Comparison of ENCODE assay signal across 8 mouse cellular contexts in genomic region chr12:73794151-73794883, GRCm38 (mm10).
DNase-seq lines count a peak whose midpoint lies in the region; ATAC-seq and TF ChIP-seq lines count a peak whose summit lies in the region.

No protein-coding gene starts in this region.

- H3K4me3 ChIP-seq in gastrocnemius, adult 2 months, result peak overlapping the region; percentile 47
- H3K4me3 ChIP-seq in hindbrain, embryonic 13.5 days, result no peak overlapping the region
- no peak overlapping the region for H3K4me3 ChIP-seq in lung, embryonic 15.5 days

- H3K4me1 ChIP-seq in hindbrain, embryonic 13.5 days (replicated peaks), result peaks cover 18% of the 10 kb centered on the region
- peaks cover 29% of the 10 kb centered on the region for H3K4me1 ChIP-seq in lung, embryonic 15.5 days

- TF ChIP-seq CTCF in gastrocnemius, adult 2 months (IDR thresholded peaks at IDR 0.05), result no peak; the same call in 1 of the 2 replicates

- ATAC-seq in hindbrain, embryonic 13.5 days (ENCODE audit: low FRiP score), result peak; percentile 46; the same call in 1 of the 2 replicates
- peak; percentile 84 for ATAC-seq in lung, embryonic 15.5 days (ENCODE audit: borderline replicate concordance, extremely low read depth, low FRiP score, low TSS enrichment)

- H3K27ac ChIP-seq in gastrocnemius, adult 2 months, result peak overlapping the region; percentile 77
- peak overlapping the region; percentile 64 for H3K27ac ChIP-seq in hindbrain, embryonic 13.5 days
- H3K27ac ChIP-seq in lung, embryonic 15.5 days, result peak overlapping the region; percentile 52

- peak overlapping the region; percentile 35 for H3K4me2 ChIP-seq in hindbrain, embryonic 13.5 days
- peak overlapping the region; percentile 37 for H3K4me2 ChIP-seq in lung, embryonic 15.5 days

- H3K9me3 ChIP-seq in hindbrain, embryonic 13.5 days, result no peaks in the 10 kb centered on the region
- no peaks in the 10 kb centered on the region for H3K9me3 ChIP-seq in lung, embryonic 15.5 days

- 31% methylated on average over 17 of the region's 17 CpGs for WGBS in hindbrain, embryonic 13.5 days
- WGBS in lung, embryonic 15.5 days, result 16% methylated on average over 17 of the region's 17 CpGs

- intact Hi-C loops in gastrocnemius, adult 2 months (cut with DNase I), result loop anchor here (10.0 kb wide), 1 partner anchor 220 kb away; no protein-coding TSS in a partner anchor

- no peaks in the 10 kb centered on the region for H3K36me3 ChIP-seq in hindbrain, embryonic 13.5 days
- H3K36me3 ChIP-seq in lung, embryonic 15.5 days, result no peaks in the 10 kb centered on the region

- H3K27me3 ChIP-seq in hindbrain, embryonic 13.5 days, result 0 out of 2 replicates have a peak, but pooled peaks cover 5% of the 10 kb centered on the region
- no peaks in the 10 kb centered on the region for H3K27me3 ChIP-seq in lung, embryonic 15.5 days

- H3K9ac ChIP-seq in hindbrain, embryonic 13.5 days, result peak overlapping the region; percentile 35; the same call in 1 of the 2 replicates
- no peak overlapping the region for H3K9ac ChIP-seq in lung, embryonic 15.5 days

- DNase-seq in NIH3T3 (ENCODE audit: low read depth), result peak; percentile 88
- peak; percentile 62 for DNase-seq in cerebellum, adult 9-10 months
- peak; percentile 92 for DNase-seq in gastrocnemius, adult 2 months
- DNase-seq in layer of hippocampus, adult 9-11 months, result peak; percentile 89
- peak; percentile 69 for DNase-seq in right cerebral cortex, adult 2 months (ENCODE audit: low spot score in 2 of 2)
- DNase-seq in urinary bladder, postnatal 25 days (ENCODE audit: low spot score), result peak; percentile 57
